Mouse (Mus musculus): Measurements from ENCODE around the gene Camta1. TPM values are rescaled to one million over a fixed set of nuclear protein-coding genes. Genes with fewer than 3 reads are reported as not detected.

The Camta1 gene
- polyA plus RNA-seq, 1 experiment from 2014 or later = 206 TPM

DNA sequence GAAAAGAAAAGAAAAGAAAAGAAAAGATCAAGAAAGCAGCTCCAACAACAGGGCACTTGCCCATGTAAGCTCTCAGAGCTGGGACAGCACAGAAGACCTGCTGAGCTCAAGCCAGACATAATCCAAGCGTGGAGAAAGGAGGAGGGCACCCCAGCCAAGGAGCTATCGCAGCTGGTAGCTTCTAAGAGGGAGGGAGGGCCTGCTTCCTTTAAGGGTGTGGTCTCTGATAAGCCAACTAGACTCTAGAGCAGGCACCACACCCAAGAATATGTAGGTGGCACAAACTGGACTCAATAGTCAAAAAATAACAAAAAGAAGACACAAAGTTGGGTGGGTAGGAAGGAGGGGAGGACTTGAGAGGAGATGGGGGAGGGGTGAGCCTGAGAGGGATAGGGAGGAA lies 135.3 kb downstream of the Camta1 start:
- Histone ChIP-seq H3K4me3 (ENCODE audit: low read depth, low read length) (no peak overlapping the region), H3K27ac (ENCODE audit: low read depth, low read length) (no peak overlapping the region), H3K27me3 (ENCODE audit: control insufficient read depth, insufficient read depth, low read length) (no peaks in the 10 kb centered on the region), H3K4me1 (ENCODE audit: control insufficient read depth, insufficient read depth, low read length) (no peaks in the 10 kb centered on the region), H3K9ac (replicated peaks; ENCODE audit: low read depth, low read length) (no peak overlapping the region), H3K4me2 (ENCODE audit: low read depth, low read length) (no peak overlapping the region), H3K36me3 (ENCODE audit: control insufficient read depth, insufficient read depth, low read length) (no peaks in the 10 kb centered on the region), H3K9me3 (ENCODE audit: control insufficient read depth, low read length) (no peaks in the 10 kb centered on the region)
- ATAC-seq (ENCODE audit: low read depth) = no peak
- WGBS = 54% methylated on average over 2 of the region's 2 CpGs

- H3K4me3 ChIP-seq (ENCODE audit: low read depth, low read length) = no peak overlapping the region
- peaks cover 4% of the 10 kb centered on the region; the same call in 1 of the 2 replicates for H3K4me1 ChIP-seq (ENCODE audit: control insufficient read depth, insufficient read depth, low read length)
- no peak for ATAC-seq (ENCODE audit: low read depth)
- no peak overlapping the region for H3K27ac ChIP-seq (ENCODE audit: low read depth, low read length)
- no peaks in the 10 kb centered on the region for H3K9me3 ChIP-seq (ENCODE audit: control insufficient read depth, low read length)
- no peak overlapping the region for H3K9ac ChIP-seq (replicated peaks; ENCODE audit: low read depth, low read length)
- H3K27me3 ChIP-seq (ENCODE audit: control insufficient read depth, insufficient read depth, low read length) = no peaks in the 10 kb centered on the region
- no peak overlapping the region for H3K4me2 ChIP-seq (ENCODE audit: low read depth, low read length)
- H3K36me3 ChIP-seq (ENCODE audit: control insufficient read depth, insufficient read depth, low read length) = no peaks in the 10 kb centered on the region
These were observed 136.8 kb downstream of the Camta1 start for GRCm38 (mm10) chr4:151724897-151725296.

DNA sequence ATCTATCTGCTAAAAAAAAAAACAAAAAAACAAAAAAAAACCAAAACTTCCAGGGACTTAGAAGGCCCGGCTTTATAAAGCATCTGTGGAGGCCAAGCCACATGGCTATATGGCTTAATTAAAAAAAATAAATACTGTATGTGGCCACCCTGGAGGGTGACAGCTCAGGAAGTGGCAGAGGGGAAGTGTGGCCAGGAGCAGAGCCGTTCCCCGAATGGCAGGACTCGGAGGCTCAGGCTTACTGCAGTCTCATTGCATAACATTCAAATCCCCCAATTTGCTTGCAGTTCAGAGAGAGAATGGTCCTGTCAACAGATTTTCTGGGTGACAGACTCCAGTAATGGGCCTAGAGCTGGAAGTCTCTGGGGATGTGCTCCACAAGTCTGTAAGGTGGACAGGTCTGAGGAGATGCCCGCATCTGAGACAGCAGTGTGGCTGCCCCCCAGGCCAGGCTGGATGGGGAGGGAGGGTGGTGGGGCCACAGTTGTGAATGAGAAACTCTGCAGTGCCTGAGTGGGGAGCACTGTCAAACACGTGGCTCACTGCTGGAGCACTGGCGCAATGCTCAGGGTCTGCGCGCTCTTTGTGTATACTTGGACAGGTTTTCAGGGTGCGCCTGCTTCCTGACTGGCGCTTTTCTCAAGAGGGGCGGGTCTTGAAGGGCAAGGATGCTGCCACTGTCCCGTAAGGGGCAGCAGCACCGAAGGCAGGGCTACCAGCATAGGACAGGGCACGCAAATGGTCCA lies 140.8 kb downstream of the Camta1 start:
- Histone ChIP-seq H3K36me3 (ENCODE audit: control insufficient read depth, insufficient read depth, low read length) (no peaks in the 10 kb centered on the region), H3K4me3 (ENCODE audit: low read depth, low read length) (no peak overlapping the region), H3K27me3 (ENCODE audit: control insufficient read depth, insufficient read depth, low read length) (no peaks in the 10 kb centered on the region), H3K9ac (replicated peaks; ENCODE audit: low read depth, low read length) (no peak overlapping the region), H3K4me1 (ENCODE audit: control insufficient read depth, insufficient read depth, low read length) (peaks cover 8% of the 10 kb centered on the region; the same call in 1 of the 2 replicates), H3K27ac (ENCODE audit: low read depth, low read length) (no peak overlapping the region), H3K9me3 (ENCODE audit: control insufficient read depth, low read length) (no peaks in the 10 kb centered on the region), H3K4me2 (ENCODE audit: low read depth, low read length) (no peak overlapping the region)
- ATAC-seq (ENCODE audit: low read depth) = no peak; the same call in 1 of the 2 replicates
- 78% methylated on average over 15 of the region's 15 CpGs for WGBS

- Histone ChIP-seq H3K9me3 (ENCODE audit: control insufficient read depth, low read length) (no peaks in the 10 kb centered on the region), H3K4me1 (ENCODE audit: control insufficient read depth, insufficient read depth, low read length) (peaks cover 18% of the 10 kb centered on the region; the same call in 1 of the 2 replicates), H3K36me3 (ENCODE audit: control insufficient read depth, insufficient read depth, low read length) (no peaks in the 10 kb centered on the region), H3K27me3 (ENCODE audit: control insufficient read depth, insufficient read depth, low read length) (no peaks in the 10 kb centered on the region), H3K27ac (ENCODE audit: low read depth, low read length) (0 out of 2 replicates have a peak overlapping the region, but pooled peaks have one; percentile 5), H3K4me3 (ENCODE audit: low read depth, low read length) (no peak overlapping the region), H3K9ac (replicated peaks; ENCODE audit: low read depth, low read length) (no peak overlapping the region), H3K4me2 (ENCODE audit: low read depth, low read length) (no peak overlapping the region)
- WGBS = 39% methylated on average over 21 of the region's 21 CpGs
- no peak for ATAC-seq (ENCODE audit: low read depth)
These were observed 142.7 kb downstream of the Camta1 start for GRCm38 (mm10) chr4:151718866-151719475.

DNA sequence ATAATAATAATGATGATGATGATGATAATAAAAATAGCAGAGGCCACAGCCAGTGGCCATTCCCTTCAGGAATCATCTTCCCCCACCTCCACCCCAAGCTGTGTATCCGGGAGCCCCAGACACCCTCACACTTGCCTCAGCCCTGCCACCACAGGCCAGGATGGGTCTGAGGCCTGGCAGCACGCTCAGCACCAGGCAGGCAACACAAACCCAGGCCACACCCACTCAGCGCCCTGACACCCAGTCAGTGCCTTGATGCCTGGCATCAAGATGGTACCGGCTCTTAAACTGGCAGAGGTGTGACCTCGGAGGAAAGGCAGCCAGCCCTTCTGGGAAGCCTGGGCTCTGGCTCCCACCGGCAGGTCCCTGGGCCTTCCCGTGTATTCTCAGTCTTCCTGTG lies 143.8 kb downstream of the Camta1 start:
- WGBS = 87% methylated on average over 7 of the region's 7 CpGs

DNA sequence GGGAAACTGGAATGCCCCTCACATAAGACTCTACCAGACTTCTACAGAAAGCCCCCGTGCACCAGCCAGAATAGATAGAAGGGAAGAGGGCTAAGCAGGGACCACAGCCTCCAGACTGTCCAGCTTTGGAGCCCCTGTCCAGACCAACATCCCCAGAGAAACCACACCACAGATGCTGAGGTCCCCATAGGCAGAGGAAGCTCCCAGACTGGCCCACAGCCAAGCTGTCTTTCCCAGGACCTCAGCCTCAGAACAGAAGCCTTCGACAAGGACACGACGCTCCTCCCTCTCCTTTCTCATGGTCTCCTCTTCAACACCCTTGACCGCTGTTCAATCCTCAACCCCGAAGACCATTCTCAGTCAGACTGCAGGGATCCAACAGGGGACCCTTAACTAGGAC lies 148.0 kb downstream of the Camta1 start:
- no peak overlapping the region for H3K9ac ChIP-seq (replicated peaks; ENCODE audit: low read depth, low read length)
- H3K36me3 ChIP-seq (ENCODE audit: control insufficient read depth, insufficient read depth, low read length) = no peaks in the 10 kb centered on the region
- no peaks in the 10 kb centered on the region for H3K27me3 ChIP-seq (ENCODE audit: control insufficient read depth, insufficient read depth, low read length)
- no peaks in the 10 kb centered on the region for H3K9me3 ChIP-seq (ENCODE audit: control insufficient read depth, low read length)
- H3K4me1 ChIP-seq (ENCODE audit: control insufficient read depth, insufficient read depth, low read length) = peaks cover 14% of the 10 kb centered on the region
- no peak overlapping the region for H3K27ac ChIP-seq (ENCODE audit: low read depth, low read length)
- no peak for ATAC-seq (ENCODE audit: low read depth)
- H3K4me3 ChIP-seq (ENCODE audit: low read depth, low read length) = no peak overlapping the region
- WGBS = 78% methylated on average over 6 of the region's 6 CpGs
- no peak overlapping the region for H3K4me2 ChIP-seq (ENCODE audit: low read depth, low read length)

More for the DNA sequence above, 143.8 kb downstream of the Camta1 start:
- Histone ChIP-seq H3K36me3 (ENCODE audit: control insufficient read depth, insufficient read depth, low read length) (no peaks in the 10 kb centered on the region), H3K27ac (ENCODE audit: low read depth, low read length) (0 out of 2 replicates have a peak overlapping the region, but pooled peaks have one; percentile 16), H3K4me1 (ENCODE audit: control insufficient read depth, insufficient read depth, low read length) (peaks cover 18% of the 10 kb centered on the region; the same call in 1 of the 2 replicates), H3K9me3 (ENCODE audit: control insufficient read depth, low read length) (no peaks in the 10 kb centered on the region), H3K9ac (replicated peaks; ENCODE audit: low read depth, low read length) (no peak overlapping the region), H3K27me3 (ENCODE audit: control insufficient read depth, insufficient read depth, low read length) (no peaks in the 10 kb centered on the region), H3K4me3 (ENCODE audit: low read depth, low read length) (no peak overlapping the region), H3K4me2 (ENCODE audit: low read depth, low read length) (no peak overlapping the region)
- no peak for ATAC-seq (ENCODE audit: low read depth)

GRCm38 (mm10) chr4:151711406-151711805 lies 150.3 kb downstream of the Camta1 start:
- H3K4me3 ChIP-seq (ENCODE audit: low read depth, low read length) = no peak overlapping the region
- no peaks in the 10 kb centered on the region for H3K27me3 ChIP-seq (ENCODE audit: control insufficient read depth, insufficient read depth, low read length)
- no peak overlapping the region for H3K4me2 ChIP-seq (ENCODE audit: low read depth, low read length)
- WGBS = 95% methylated on average over 2 of the region's 2 CpGs
- ATAC-seq (ENCODE audit: low read depth) = no peak
- no peaks in the 10 kb centered on the region for H3K36me3 ChIP-seq (ENCODE audit: control insufficient read depth, insufficient read depth, low read length)
- H3K9ac ChIP-seq (replicated peaks; ENCODE audit: low read depth, low read length) = no peak overlapping the region
- H3K9me3 ChIP-seq (ENCODE audit: control insufficient read depth, low read length) = no peaks in the 10 kb centered on the region
- no peak overlapping the region for H3K27ac ChIP-seq (ENCODE audit: low read depth, low read length)
- peaks cover 14% of the 10 kb centered on the region for H3K4me1 ChIP-seq (ENCODE audit: control insufficient read depth, insufficient read depth, low read length)

- H3K4me1 ChIP-seq (ENCODE audit: control insufficient read depth, insufficient read depth, low read length) = peaks cover 11% of the 10 kb centered on the region
- no peak overlapping the region for H3K4me2 ChIP-seq (ENCODE audit: low read depth, low read length)
- no peaks in the 10 kb centered on the region for H3K9me3 ChIP-seq (ENCODE audit: control insufficient read depth, low read length)
- H3K9ac ChIP-seq (replicated peaks; ENCODE audit: low read depth, low read length) = no peak overlapping the region
- H3K27me3 ChIP-seq (ENCODE audit: control insufficient read depth, insufficient read depth, low read length) = no peaks in the 10 kb centered on the region
- no peaks in the 10 kb centered on the region for H3K36me3 ChIP-seq (ENCODE audit: control insufficient read depth, insufficient read depth, low read length)
- 40% methylated on average over 7 of the region's 7 CpGs for WGBS
- peak overlapping the region; percentile 35; the same call in 1 of the 2 replicates for H3K27ac ChIP-seq (ENCODE audit: low read depth, low read length)
- ATAC-seq (ENCODE audit: low read depth) = no peak
- no peak overlapping the region for H3K4me3 ChIP-seq (ENCODE audit: low read depth, low read length)
These were observed 151.2 kb downstream of the Camta1 start for GRCm38 (mm10) chr4:151710522-151710921.

GRCm38 (mm10) chr4:151709269-151709668 lies 152.4 kb downstream of the Camta1 start:
- ATAC-seq (ENCODE audit: low read depth) = no peak
- no peak overlapping the region for H3K4me3 ChIP-seq (ENCODE audit: low read depth, low read length)
- no peak overlapping the region for H3K27ac ChIP-seq (ENCODE audit: low read depth, low read length)
- no peaks in the 10 kb centered on the region for H3K9me3 ChIP-seq (ENCODE audit: control insufficient read depth, low read length)
- H3K4me1 ChIP-seq (ENCODE audit: control insufficient read depth, insufficient read depth, low read length) = peaks cover 4% of the 10 kb centered on the region; the same call in 1 of the 2 replicates
- H3K9ac ChIP-seq (replicated peaks; ENCODE audit: low read depth, low read length) = no peak overlapping the region
- H3K36me3 ChIP-seq (ENCODE audit: control insufficient read depth, insufficient read depth, low read length) = no peaks in the 10 kb centered on the region
- no peak overlapping the region for H3K4me2 ChIP-seq (ENCODE audit: low read depth, low read length)
- H3K27me3 ChIP-seq (ENCODE audit: control insufficient read depth, insufficient read depth, low read length) = no peaks in the 10 kb centered on the region
- WGBS = 86% methylated on average over 8 of the region's 8 CpGs
